Mouse (Mus musculus) cerebellum, adult 11 months (tissue): ENCODE measurements at regions not wholly inside any gene's neighbourhood (a gene's known extent, or its start where the extent isn't known, plus 50 kb on each side); places are given as distances from the start of the nearest gene placed in this dataset.
A peak's percentile ranks its signal among the peaks of the same experiment; 100 is the strongest.

ENCODE experiments used
- DNase-seq: peaks from one replicate; pipeline ENCODE4 v3.0.0; 2022

GRCm38 (mm10) chr11:17324651-17325050 is 67.3 kb downstream of the C1d start:
- DNase-seq: no peak

DNA sequence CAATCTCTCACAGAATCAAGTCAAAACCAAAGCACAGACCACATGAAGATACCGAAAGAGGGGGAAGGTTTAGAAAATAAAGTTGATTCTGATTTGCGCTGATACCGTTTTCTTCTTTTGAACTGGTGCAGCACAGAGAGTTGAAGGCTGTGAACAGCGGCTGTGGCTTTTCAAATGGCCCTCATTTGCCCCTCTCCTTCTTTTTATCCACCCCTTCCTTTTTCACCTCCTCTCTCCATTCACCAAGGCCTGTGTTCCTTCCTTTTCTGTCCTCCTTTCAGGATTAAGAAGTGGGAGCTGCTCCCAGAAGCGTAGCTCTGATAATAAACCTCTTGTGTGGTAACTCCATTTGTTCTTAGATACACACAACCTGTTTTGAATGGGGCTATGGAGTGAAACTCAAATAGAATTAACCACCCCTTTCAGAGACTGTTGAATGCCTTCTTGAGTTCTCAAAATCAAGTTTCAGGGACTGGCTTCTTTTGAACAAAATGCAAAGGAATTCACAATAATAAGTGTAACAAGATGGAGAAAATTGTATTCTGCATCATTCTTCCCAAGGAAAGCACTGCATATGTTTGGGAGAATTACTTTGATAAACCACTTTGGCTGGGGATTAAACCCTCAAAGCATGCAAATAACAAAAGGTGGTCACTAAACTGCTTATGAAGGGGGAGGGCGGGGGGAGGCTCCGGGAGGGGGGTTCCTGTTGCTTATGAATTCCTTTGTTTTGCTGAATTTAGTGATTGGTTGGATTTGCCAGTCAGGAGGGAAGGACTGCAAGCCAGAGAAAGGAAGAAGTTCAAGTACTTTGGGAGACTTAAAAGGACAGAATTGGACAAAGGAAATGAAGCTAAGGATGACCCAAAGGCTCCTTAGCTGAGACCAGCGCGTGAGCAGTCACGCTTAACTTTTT is 68.6 kb downstream of the C1d start:
- DNase-seq: no peak

GRCm38 (mm10) chr11:17326695-17327094 is 69.3 kb downstream of the C1d start:
- DNase-seq: no peak

DNA sequence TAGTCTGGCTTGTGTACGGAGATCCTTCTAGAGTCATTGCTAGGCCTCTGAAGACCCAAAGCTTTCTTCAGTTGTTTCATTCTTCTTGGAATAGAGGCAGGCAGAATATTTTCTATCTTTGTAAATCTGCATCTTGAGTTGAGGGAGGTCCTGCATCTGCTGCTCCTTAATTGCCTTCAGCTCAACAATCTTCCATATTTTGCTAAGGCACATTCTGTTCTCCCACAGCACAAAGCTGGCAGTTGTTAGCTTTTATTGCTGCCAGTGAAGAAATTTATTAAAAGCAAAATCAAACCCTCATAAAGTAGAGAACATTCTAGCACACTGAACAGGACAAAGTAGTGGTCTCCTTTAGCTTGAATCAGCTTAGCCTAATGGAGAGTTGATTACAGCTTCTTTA is 94.1 kb downstream of the C1d start:
- no peak for DNase-seq

DNA sequence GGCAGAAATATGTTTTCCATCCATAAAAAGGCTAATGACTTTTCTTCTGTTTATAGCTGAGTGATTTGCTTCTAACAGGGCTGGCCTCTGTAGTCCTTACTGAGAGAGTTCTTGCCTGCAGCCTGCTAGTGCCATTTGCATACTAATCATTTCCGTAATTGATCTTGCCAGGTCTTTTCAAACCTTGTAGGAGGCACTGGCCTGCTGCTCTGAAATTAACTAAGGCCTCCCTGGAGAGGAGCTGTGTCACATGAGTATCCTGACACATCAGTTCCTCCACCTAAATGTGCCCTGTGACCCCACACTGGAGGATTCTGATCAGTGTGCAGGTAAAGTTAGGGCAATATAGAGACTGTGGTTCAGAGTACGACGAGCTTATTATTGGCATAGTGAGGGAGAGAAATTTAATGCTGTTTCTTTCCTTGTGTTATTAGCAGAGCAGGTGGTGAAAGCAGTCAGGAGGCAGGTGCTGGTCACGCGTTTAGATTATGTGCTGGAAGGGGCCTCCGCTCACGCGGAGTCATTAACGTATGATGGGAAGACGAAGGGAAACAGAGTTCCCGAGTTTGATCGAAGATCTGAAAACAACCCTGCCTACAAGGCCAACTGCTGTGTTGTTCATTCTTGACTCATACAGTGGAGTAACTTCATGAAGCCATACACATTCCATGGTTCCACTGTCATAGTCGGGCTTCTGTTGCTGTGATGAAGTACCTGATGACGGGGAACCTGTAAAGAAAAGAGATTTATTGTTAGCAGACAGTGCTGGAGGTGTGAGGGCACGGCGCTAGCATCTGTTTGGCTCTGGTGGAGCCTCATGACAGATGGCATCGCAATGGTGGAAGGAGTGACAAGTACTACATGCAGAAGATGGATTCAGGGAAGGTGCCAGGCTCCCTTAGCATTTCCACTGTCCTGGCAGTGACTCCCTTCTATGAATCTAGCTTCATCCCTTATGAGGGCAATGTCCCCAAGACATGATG is 95.1 kb downstream of the C1d start:
- DNase-seq: no peak

DNA sequence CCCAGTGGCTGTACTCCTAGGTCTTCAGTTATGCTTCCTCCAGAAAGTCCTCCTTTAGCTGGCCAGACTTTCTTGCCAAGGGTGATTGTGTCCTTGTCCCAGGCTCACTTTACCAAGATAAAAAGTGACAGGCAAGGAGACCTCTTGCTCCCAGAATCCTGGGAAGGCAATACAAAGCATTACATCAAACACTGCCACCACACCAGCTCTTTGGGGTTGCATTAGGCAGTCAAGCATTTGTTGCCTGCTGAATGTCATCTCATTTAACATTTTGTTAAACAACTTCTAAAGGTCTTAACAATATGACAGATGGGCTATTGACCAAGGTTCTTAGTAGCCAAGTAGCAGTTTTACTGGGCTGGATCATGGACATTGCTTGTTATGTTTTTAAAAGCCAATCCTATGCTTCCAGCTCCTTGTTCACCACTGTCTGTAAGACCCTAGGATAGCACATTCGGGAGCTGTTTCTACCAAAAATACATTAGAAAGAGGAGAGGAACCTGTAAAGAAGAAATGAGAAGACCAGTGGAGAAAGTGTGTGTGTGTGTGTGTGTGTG is 102.4 kb downstream of the C1d start:
- no peak for DNase-seq

DNA sequence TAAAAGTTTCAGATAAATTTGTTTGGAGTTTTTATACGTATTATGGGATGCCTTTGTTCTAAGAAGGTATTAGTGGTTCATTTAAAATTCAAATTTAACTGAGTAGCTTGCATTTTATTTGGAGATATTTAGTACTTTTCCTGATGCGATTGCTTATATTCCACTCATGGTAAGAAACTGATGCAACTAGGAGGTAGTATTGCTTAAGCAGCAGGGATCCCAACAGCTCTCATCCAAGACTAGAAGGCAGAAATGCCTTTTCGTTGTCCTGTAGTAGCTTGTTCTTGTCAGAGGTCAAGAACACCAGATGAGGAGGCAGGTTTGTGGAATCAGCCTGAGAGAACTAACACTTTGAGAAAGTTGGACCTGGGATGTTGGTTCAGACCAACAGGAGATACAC is 120.5 kb downstream of the C1d start:
- DNase-seq: no peak

DNA sequence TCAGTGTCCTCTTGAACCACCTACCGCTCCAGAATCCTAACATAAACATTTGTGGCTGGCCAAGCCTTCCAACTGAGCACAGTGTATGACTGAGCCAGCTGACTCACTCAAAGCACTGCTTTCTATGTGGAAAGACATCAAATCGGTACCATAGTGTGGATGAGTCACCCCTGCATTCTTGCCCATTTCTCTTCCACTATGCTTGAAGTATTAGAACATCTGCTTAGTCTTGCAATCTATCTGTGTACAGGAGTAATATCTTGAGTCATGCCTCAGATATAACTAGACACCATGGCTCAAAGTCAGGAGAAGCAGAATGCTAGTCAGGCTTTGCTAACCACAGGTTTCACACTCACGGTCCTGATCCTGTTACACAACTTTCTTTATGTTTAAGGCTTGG is 129.4 kb downstream of the C1d start:
- no peak for DNase-seq

- DNase-seq: no peak
These were observed 136.5 kb downstream of the C1d start for GRCm38 (mm10) chr11:17393832-17394231.

DNA sequence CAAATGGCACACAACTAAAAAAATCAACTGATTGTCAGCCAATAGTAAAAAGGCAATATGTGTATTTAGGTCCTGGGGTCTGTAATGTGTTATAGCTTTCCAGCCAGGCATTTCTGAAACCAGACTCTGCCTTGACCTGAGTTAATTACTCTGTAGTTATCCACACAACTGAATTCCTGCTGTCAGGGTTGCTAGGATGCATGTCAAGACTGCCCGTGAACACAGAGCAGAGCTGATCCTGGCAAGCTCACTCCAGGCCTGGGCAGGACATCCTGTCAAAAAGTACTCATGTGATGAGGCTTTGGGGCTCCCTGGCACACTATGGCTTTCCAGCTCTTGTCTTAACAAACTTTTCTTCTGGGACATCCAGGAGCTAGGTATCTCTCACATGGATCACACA is 157.2 kb downstream of the C1d start:
- DNase-seq: no peak

DNA sequence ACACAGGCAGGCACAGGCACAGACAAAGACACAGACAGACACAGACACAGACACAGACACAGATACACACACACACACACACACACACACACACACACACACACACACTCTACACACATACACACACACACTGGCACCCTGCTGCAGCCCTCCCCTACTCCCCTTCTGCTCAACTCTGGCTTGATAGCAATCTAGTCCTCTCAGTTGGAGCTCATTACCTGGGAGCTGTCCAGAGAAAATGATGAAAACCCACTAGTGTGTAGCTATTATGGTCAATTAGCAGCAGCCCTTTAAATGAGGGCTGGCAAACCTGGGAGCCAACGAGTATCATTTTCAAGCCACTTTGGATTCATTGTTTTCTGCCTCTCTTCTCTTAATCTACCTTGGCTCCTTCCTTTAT is 157.8 kb downstream of the C1d start:
- no peak for DNase-seq

DNA sequence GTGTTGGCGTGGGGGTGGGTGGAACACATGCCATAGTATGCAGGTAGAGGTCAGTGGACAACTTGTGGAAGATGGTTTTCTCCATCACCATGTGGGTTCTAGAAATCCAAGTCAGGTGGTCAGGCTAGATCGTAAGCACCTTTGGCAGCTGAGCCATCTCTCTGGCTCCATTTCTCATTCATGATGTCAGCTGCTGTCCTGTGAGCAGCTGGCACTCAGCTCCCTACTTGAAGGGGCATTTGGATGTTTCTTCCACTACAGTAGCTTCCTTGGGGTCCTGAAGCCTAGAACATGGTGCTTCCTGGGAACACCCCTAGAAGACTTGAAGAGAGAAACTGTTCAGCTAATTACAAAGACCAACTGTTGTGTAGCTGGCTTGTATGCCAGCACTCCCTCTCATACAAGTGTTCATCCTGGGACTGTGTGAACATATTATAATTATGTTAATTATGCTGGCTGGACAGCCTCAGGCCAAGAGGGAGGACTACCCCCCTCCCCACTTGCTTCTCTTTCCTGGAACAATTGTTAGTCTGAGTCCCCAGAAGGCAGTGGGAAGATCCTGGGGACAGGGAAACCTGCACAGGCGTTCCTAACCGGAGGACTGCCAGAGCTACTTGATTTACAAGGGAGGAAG is 160.4 kb downstream of the C1d start:
- no peak for DNase-seq

DNA sequence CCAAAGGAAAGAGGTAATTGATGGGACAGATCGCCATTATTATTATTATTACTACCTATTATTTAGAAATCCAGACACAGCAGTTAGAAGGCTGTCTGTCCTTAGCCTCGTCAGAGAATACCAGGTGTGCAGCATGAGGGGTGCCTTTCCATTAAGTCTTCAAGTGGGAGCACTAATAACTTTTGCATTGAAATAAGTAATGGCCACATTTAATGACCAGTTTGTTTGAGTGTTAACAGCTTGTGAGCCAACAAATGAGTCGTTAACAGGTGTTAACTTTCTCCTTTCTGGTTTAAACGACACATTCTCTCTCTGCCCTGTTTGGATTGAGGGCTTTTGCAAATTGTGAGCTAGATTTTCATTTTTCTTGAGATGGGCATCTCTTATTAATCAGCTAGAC is 184.8 kb downstream of the C1d start:
- no peak for DNase-seq

- DNase-seq: no peak
These were observed 191.9 kb downstream of the C1d start for GRCm38 (mm10) chr11:17449289-17449688.

- no peak for DNase-seq
These were observed 193.1 kb downstream of the C1d start for GRCm38 (mm10) chr11:17450360-17451045.

- DNase-seq: no peak
These were observed 194.1 kb downstream of the C1d start for GRCm38 (mm10) chr11:17451451-17451850.

GRCm38 (mm10) chr11:17453530-17453929 is 196.2 kb downstream of the C1d start:
- no peak for DNase-seq

DNA sequence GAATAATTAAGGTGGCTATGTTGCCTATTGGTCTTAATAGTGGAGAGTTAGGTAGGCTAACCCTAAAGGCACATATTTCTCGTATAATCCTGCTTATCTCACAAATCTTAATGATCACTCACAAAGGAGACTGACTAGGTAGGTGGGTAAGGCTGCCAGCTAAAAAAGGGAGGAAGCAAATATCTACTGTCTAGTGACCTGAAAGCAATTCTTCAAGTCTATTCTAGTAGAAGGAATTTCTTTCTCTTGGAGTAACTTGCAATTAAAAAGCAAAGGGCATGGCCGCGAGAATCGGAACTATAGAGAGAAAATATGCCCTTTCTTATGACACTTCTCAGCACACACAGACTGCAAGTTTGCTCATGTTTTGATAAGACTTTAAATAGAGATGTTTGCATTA is 201.6 kb downstream of the C1d start:
- no peak for DNase-seq

- peak; percentile 5 for DNase-seq
These were observed 202.9 kb downstream of the C1d start for GRCm38 (mm10) chr11:17460024-17460919.

DNA sequence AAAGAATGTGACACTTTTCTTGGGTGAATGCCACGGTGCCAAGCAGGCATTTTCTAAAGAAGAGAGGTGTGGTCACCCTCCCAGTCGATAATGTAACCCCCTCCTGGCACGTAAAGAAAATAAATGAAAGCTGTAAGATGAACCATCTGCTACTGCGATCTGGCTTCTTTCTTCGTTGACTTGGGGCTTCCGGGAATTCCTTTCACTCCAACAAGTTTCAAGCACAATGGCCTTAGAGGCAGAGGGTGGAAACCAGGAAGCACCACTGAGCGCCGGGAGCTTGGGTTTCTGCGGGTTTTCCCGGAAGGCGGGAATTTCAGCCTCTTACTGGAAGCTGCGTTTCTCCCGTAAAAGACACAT is 203.5 kb downstream of the C1d start:
- no peak for DNase-seq

GRCm38 (mm10) chr11:17461701-17462100 is 204.3 kb downstream of the C1d start:
- DNase-seq: no peak
